7 mouse cellular contexts compared by ENCODE assay signal in the genomic region with DNA sequence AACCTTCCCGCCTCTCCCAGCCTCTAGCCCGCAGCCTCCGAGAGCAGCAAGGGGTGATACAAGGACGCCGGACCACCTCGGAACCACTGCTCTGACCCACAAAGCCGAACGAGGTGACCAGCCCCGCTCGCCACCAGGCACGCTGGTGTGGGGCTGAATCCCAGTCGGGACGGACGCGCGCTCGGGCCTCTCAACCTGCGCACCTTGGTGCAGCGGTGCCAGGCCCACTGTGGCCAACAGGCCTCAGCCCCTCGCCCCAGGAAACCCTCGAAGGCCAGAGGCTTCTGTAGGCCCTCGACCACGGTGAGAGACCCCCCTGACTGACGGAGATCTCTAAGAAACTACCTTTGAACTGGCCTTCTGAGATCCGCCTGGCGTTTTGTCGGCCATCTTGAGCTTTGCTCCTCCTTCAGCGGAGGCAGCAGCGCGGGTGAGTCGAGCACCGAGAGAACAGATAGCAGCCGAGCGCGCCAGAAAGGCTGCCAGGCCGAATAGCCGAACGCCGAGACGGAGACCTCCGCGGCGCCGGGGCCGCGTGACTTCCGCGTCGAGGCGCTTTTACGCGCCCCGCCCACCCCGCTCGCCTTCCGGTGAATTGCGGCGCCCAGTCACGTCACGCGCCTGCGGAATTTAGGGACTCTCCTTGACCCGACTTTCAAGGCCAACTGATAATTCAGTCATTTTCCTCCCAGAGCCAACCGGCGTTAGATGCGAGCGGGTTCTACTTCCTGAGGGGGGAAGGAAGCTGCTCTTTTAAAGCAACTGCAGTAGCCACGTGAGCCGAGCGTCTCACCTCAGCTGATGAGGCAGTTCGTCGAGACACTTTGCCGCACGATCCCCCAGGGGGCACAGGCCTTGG. TPM values are rescaled to one million over a fixed set of nuclear protein-coding genes. Genes with fewer than 3 reads are reported as not detected.
DNase-seq lines count a peak whose midpoint lies in the region; ATAC-seq lines count a peak whose summit lies in the region.

A gene (minus strand): TSS at position 525 of the 859 bp plus-strand sequence.

- no peaks in the 10 kb centered on the region for H3K9me3 ChIP-seq in intestine, embryonic 15.5 days
- H3K9me3 ChIP-seq in midbrain, embryonic 10.5 days (replicated peaks), result no peaks in the 10 kb centered on the region

- peak; percentile 96 for ATAC-seq in intestine, embryonic 15.5 days

- H3K9ac ChIP-seq in intestine, embryonic 15.5 days, result peak within 1 kb of the TSS; percentile 93

- no peaks in the 10 kb centered on the region for H3K36me3 ChIP-seq in intestine, embryonic 15.5 days
- peaks cover 10% of the 10 kb centered on the region for H3K36me3 ChIP-seq in midbrain, embryonic 10.5 days

- WGBS in intestine, embryonic 15.5 days, result under 1% methylated on average over 74 of the region's 74 CpGs
- under 1% methylated on average over 74 of the region's 74 CpGs for WGBS in midbrain, embryonic 10.5 days

- no peaks in the 10 kb centered on the region for H3K27me3 ChIP-seq in intestine, embryonic 15.5 days (replicated peaks)
- H3K27me3 ChIP-seq in midbrain, embryonic 10.5 days (ENCODE audit: low read depth, poor library complexity, severe bottlenecking), result no peaks in the 10 kb centered on the region

- H3K27ac ChIP-seq in intestine, embryonic 15.5 days, result peak within 1 kb of the TSS; percentile 86
- H3K27ac ChIP-seq in midbrain, embryonic 10.5 days (replicated peaks), result peak within 1 kb of the TSS; percentile 97

- H3K4me2 ChIP-seq in intestine, embryonic 15.5 days (replicated peaks), result peak within 1 kb of the TSS; percentile 79

- DNase-seq in adrenal gland, adult 2 months, result peak; percentile 98
- DNase-seq in embryo, embryonic 11.5 days (ENCODE audit: low read depth, low spot score), result peak; percentile 94
- DNase-seq in gastrocnemius, postnatal 36 days, result peak; percentile 94
- DNase-seq in left cerebral cortex, postnatal 25 days (ENCODE audit: low spot score in 2 of 2), result peak; percentile 98
- DNase-seq in midbrain, embryonic 10.5 days (ENCODE audit: low spot score), result peak; percentile 96
- DNase-seq in right cerebral cortex, postnatal 4 days, result peak; percentile 95

- H3K4me1 ChIP-seq in intestine, embryonic 15.5 days (replicated peaks), result peaks cover 5% of the 10 kb centered on the region; the same call in 1 of the 2 replicates
- peaks cover 22% of the 10 kb centered on the region for H3K4me1 ChIP-seq in midbrain, embryonic 10.5 days

- peak within 1 kb of the TSS; percentile 95 for H3K4me3 ChIP-seq in intestine, embryonic 15.5 days (replicated peaks)
- peak within 1 kb of the TSS; percentile 96 for H3K4me3 ChIP-seq in midbrain, embryonic 10.5 days

- intact Hi-C loops in gastrocnemius, postnatal 36 days (cut with DNase I), result no loop called here
- intact Hi-C loops in left cerebral cortex, postnatal 25 days (cut with DNase I), result loop anchor here (2.0 to 5.0 kb wide), 2 partner anchors 346 to 443 kb away; a partner anchor contains a TSS

RNA-seq across cellular contexts. Expression of the gene that starts here (rescaled TPM):
- total RNA-seq in adrenal gland, adult 2 months (2021), result 10 to 100 TPM; 51.4 to 63.9 TPM
- polyA plus RNA-seq in adrenal gland, adult 2 months (2012; rRNA removed), result 0.37 and 0.86 TPM in 2 replicates
- total RNA-seq in gastrocnemius, postnatal 36 days (2021), result 10 to 100 TPM; 17.8 to 25.9 TPM
- polyA plus RNA-seq in intestine, embryonic 15.5 days (2015; fragmentation: Nextera tagmentation; extraction: Ambion mirVana), result 116 and 164 TPM in 2 replicates
- total RNA-seq in left cerebral cortex, postnatal 25 days (2021), result 10 to 100 TPM; 62.7 to 64.3 TPM
- polyA plus RNA-seq in midbrain, embryonic 10.5 days (2016; fragmentation: Nextera tagmentation; extraction: Ambion mirVana), result 134 and 139 TPM in 2 replicates

Comparison
In these comparisons a context has a peak if more than half of its experiments do, and no peak if none do; other contexts are left out.
1. Peak in every context shown above with its lines: DNase-seq, ATAC-seq, H3K4me3 ChIP-seq and H3K27ac ChIP-seq.
2. RNA of the gene that starts here (polyA plus RNA-seq): 116 to 164 TPM in intestine, embryonic 15.5 days and 134 to 139 TPM in midbrain, embryonic 10.5 days; 0.37 to 0.86 TPM in adrenal gland, adult 2 months; every median in the first group is over 10 times any median in the second.